Mouse (Mus musculus) C2C12 (cell line): ENCODE results near the gene Sacm1l.

Experiments used
- CEBPB ChIP-seq: IDR thresholded peaks from one replicate; pipeline ENCODE4 v1.6.1; 2011; ENCODE audit warnings: low read depth, mild to moderate bottlenecking, control low read depth, moderate library complexity
- CTCF ChIP-seq: IDR thresholded peaks from one replicate; pipeline ENCODE4 v1.5.1; 2011; ENCODE audit not compliant: control insufficient read depth, insufficient read depth, insufficient read length
- MYOD1 ChIP-seq: IDR thresholded peaks from one replicate; pipeline ENCODE4 v1.6.1; 2011; ENCODE audit warnings: low read depth; ENCODE audit not compliant: control insufficient read depth, insufficient read length
- USF1 ChIP-seq: IDR thresholded peaks from one replicate; pipeline ENCODE4 v1.6.1; 2011; ENCODE audit warnings: low read depth, mild to moderate bottlenecking, control low read depth, moderate library complexity

DNA sequence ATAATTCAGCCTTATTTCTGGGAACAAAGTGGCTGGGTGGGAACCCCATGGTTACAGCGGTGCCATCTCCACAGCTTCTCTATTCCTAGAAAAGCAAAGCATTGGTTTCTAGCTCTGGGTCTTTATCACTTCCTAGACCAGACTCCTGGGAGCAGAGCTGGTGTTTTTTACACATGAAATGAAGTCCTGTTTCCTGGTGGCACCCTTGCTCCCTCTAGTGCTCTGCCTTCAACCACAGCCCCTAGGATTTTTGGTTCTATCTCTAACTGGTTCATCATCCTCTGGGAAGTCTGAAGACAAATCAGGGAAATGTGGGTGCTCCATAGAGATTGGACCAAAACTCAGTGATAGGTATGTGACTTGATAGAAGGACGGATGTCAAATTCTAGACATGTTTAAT is 22.2 kb upstream of the Sacm1l start:
- TF ChIP-seq CEBPB = no peak
- TF ChIP-seq CTCF = no peak
- no peak for TF ChIP-seq USF1
- TF ChIP-seq MYOD1 = no peak
